Mouse (Mus musculus) kidney, embryonic 15.5 days (tissue): Measurements from ENCODE around the gene Pycr2. TPM values are rescaled to one million over a fixed set of nuclear protein-coding genes. Genes with fewer than 3 reads are reported as not detected.
"Not testable (repeated sequence)": the region's sequence is repeated elsewhere in the genome, so short reads cannot be mapped to it uniquely, and the experiment has no call there.

Experiments used
- ATAC-seq: fragments of 200-750 bp; cut with Nextera tagmentation; replicated peaks from 2 replicates; pipeline ENCODE4 v1.8.0; 2017; ENCODE audit warnings: moderate TSS enrichment; ENCODE audit not compliant: low FRiP score
- H3K27ac ChIP-seq: fragments of 300-500 bp; sonication (generic); 2 replicates; pipeline ENCODE4 v1.5.1; 2015; ENCODE audit warnings: mild to moderate bottlenecking, inconsistent platforms
- H3K27me3 ChIP-seq: fragments of 300-500 bp; sonication (generic); 2 replicates; pipeline ENCODE4 v1.6.1; 2015; ENCODE audit warnings: inconsistent platforms
- H3K36me3 ChIP-seq: fragments of 300-500 bp; sonication (generic); 2 replicates; pipeline ENCODE4 v1.6.1; 2015; ENCODE audit warnings: inconsistent platforms
- H3K4me1 ChIP-seq: fragments of 300-500 bp; sonication (generic); 2 replicates; pipeline ENCODE4 v1.6.1; 2015; ENCODE audit warnings: inconsistent platforms
- H3K4me2 ChIP-seq: fragments of 300-500 bp; sonication (generic); 2 replicates; pipeline ENCODE4 v1.6.1; 2015; ENCODE audit warnings: moderate library complexity, mild to moderate bottlenecking, inconsistent platforms
- H3K4me3 ChIP-seq: fragments of 300-500 bp; sonication (generic); replicated peaks from 2 replicates; pipeline ENCODE4 v1.5.1; 2015; ENCODE audit warnings: mild to moderate bottlenecking, inconsistent platforms
- H3K9ac ChIP-seq: fragments of 300-500 bp; sonication (generic); 2 replicates; pipeline ENCODE4 v1.6.1; 2015; ENCODE audit warnings: mild to moderate bottlenecking, inconsistent platforms
- H3K9me3 ChIP-seq: fragments of 300-500 bp; sonication (generic); replicated peaks from 2 replicates; pipeline ENCODE4 v1.6.1; 2016; ENCODE audit warnings: inconsistent platforms
- WGBS: fragments of 180-500 bp; shearing (Covaris S2); methylation state at CpG from one replicate; pipeline ENCODE4 v1.1.7; 2015; ENCODE audit warnings: mixed read lengths; 5-methylcytosine and 5-hydroxymethylcytosine counted together
- polyA plus RNA-seq: library from polyadenylated mRNA; unstranded; fragments of >200 nt; fragmentation: Nextera tagmentation; extraction: Ambion mirVana; gene quantifications from 2 replicates; pipeline ENCODE4 v1.2.1, GENCODE M21; 2015

The Pycr2 gene
- polyA plus RNA-seq, 1 experiment from 2014 or later = 103 TPM

DNA sequence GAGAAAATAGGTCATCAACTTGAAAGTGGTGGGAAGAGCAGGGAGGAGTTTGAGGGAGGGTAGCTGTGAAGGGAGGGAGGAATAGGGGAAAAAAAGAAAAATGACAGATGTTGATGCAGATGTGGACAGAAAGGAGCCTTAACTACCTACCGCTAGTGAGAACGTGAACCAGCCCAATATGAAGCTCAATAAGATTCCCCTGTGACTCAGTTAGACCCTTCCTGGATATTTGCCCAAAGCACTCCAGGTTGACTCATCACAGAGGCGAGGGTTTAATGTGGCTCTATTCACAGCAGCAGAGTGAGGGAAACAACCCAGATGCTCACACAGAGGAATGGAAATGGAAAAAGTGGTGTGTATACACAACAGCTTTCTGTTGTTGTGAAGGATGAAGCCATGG is 27.0 kb downstream of the Pycr2 start:
- no peak overlapping the region for H3K4me3 ChIP-seq
- peaks cover 33% of the 10 kb centered on the region for H3K27me3 ChIP-seq
- no peaks in the 10 kb centered on the region for H3K9me3 ChIP-seq
- no peaks in the 10 kb centered on the region for H3K36me3 ChIP-seq
- no peak overlapping the region for H3K9ac ChIP-seq
- 71% methylated on average over 3 of the region's 3 CpGs for WGBS
- H3K4me2 ChIP-seq = no peak overlapping the region
- ATAC-seq = no peak
- H3K4me1 ChIP-seq = no peaks in the 10 kb centered on the region
- no peak overlapping the region for H3K27ac ChIP-seq

GRCm38 (mm10) chr1:180933659-180934058 is 29.6 kb downstream of the Pycr2 start:
- no peak overlapping the region for H3K27ac ChIP-seq
- H3K9me3 ChIP-seq = no peaks in the 10 kb centered on the region
- no peaks in the 10 kb centered on the region for H3K4me1 ChIP-seq
- 27% methylated on average over 6 of the region's 6 CpGs for WGBS
- H3K9ac ChIP-seq = no peak overlapping the region
- ATAC-seq = no peak
- H3K4me3 ChIP-seq = no peak overlapping the region
- H3K4me2 ChIP-seq = no peak overlapping the region
- H3K27me3 ChIP-seq = peaks cover 48% of the 10 kb centered on the region
- no peaks in the 10 kb centered on the region for H3K36me3 ChIP-seq

GRCm38 (mm10) chr1:180934467-180935419 is 30.6 kb downstream of the Pycr2 start, which contains the start of gene Lefty1:
Gene Lefty1, plus strand, starts transcription at chr1:180935022.
- Histone ChIP-seq H3K9ac (no peak within 1 kb of the TSS), H3K27ac (no peak within 1 kb of the TSS), H3K27me3 (peaks cover 48% of the 10 kb centered on the region), H3K4me1 (no peaks in the 10 kb centered on the region), H3K4me3 (no peak within 1 kb of the TSS), H3K4me2 (no peak within 1 kb of the TSS), H3K36me3 (no peaks in the 10 kb centered on the region), H3K9me3 (no peaks in the 10 kb centered on the region)
- 10% methylated on average over 21 of the region's 21 CpGs for WGBS
- ATAC-seq = no peak

- H3K4me3 ChIP-seq = peak overlapping the region; percentile 36
- peak; percentile 91 for ATAC-seq
- H3K4me2 ChIP-seq = peak overlapping the region; percentile 62
- not testable (repeated sequence) for H3K27ac ChIP-seq, H3K9me3 ChIP-seq, H3K36me3 ChIP-seq, H3K4me1 ChIP-seq
- H3K9ac ChIP-seq = peak overlapping the region; percentile 36
- H3K27me3 ChIP-seq = peaks cover 58% of the 10 kb centered on the region
- WGBS = 2% methylated on average over 38 of the region's 41 CpGs
Measured at GRCm38 (mm10) chr1:180936610-180937398, 32.7 kb downstream of the Pycr2 start.

GRCm38 (mm10) chr1:180937631-180938030 is 33.5 kb downstream of the Pycr2 start:
- not testable (repeated sequence) for H3K4me3 ChIP-seq, H3K36me3 ChIP-seq, H3K4me2 ChIP-seq, H3K9ac ChIP-seq, ATAC-seq, H3K27ac ChIP-seq, H3K9me3 ChIP-seq
- H3K27me3 ChIP-seq = peaks cover 58% of the 10 kb centered on the region
- H3K4me1 ChIP-seq = peaks cover 13% of the 10 kb centered on the region
- 32% methylated on average over 13 of the region's 13 CpGs for WGBS

DNA sequence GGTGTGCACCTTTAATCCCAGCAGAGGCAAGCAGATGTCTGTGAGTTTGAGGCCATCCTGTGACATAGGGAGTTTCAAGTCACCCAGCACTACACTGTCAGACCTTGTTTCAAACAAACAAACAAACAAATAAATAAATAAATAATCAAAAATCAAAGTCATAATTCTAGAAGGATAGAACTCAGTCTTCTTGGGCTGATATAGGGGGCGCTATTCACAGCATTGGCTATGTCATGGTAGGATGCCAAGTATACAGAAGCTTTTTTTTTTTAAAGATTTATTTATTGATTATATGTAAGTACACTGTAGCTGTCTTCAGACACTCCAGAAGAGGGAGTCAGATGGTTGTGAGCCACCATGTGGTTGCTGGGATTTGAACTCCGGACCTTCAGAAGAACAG is 34.7 kb downstream of the Pycr2 start:
- not testable (repeated sequence) for ATAC-seq, H3K27ac ChIP-seq, H3K9ac ChIP-seq, H3K4me3 ChIP-seq, H3K9me3 ChIP-seq, H3K36me3 ChIP-seq, H3K4me2 ChIP-seq
- H3K27me3 ChIP-seq = peaks cover 55% of the 10 kb centered on the region
- peaks cover 25% of the 10 kb centered on the region for H3K4me1 ChIP-seq
- 81% methylated on average over 2 of the region's 2 CpGs for WGBS

DNA sequence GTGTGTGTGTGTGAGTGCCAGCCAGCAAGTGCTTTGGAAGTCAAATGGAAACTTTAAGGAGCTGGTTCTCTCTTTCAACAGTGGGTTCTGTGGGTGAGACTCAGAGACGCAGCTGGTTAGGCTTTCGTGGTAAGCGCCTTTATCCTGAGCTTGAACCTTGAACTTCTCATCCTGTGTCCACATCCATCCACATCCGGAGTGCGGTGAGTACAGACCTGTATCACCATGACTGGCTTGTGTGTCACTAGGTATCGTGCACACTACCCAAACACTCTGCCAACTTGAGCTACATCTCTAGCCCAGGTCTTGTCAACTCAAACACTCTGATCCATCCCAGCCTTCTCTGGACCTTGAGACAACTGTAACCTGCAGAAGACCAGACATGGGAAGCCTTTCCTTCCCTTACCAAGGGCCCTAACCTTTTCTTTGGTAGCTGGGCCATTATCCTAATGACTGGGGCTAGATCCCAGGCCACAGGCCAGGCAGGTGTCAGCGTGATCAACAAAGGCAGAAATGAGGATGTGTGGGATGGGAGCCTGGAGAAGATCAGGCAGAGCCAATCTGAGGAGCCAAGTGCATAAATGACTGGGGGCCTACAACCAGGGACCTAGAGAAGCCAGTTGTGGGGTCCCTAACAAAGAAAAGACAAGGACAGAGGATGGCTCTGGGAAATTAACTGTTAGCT is 36.8 kb downstream of the Pycr2 start:
- peaks cover 43% of the 10 kb centered on the region for H3K4me1 ChIP-seq
- peaks cover 38% of the 10 kb centered on the region for H3K27me3 ChIP-seq
- H3K4me2 ChIP-seq = peak overlapping the region; percentile 95
- H3K27ac ChIP-seq = no peak overlapping the region
- no peak overlapping the region; the same call in 1 of the 2 replicates for H3K4me3 ChIP-seq
- no peaks in the 10 kb centered on the region for H3K9me3 ChIP-seq
- ATAC-seq = no peak
- no peaks in the 10 kb centered on the region for H3K36me3 ChIP-seq
- H3K9ac ChIP-seq = no peak overlapping the region
- WGBS = 83% methylated on average over 7 of the region's 7 CpGs

- Histone ChIP-seq H3K27me3 (peaks cover 31% of the 10 kb centered on the region), H3K4me1 (peaks cover 51% of the 10 kb centered on the region), H3K27ac (peak overlapping the region; percentile 61), H3K36me3 (no peaks in the 10 kb centered on the region), H3K9me3 (no peaks in the 10 kb centered on the region), H3K9ac (peak overlapping the region; percentile 66), H3K4me3 (peak overlapping the region; percentile 78), H3K4me2 (peak overlapping the region; percentile 95)
- 7% methylated on average over 18 of the region's 18 CpGs for WGBS
- ATAC-seq = peak; percentile 6; the same call in 1 of the 2 replicates
Measured at GRCm38 (mm10) chr1:180941726-180942125, 37.6 kb downstream of the Pycr2 start.

- Histone ChIP-seq H3K27me3 (peaks cover 30% of the 10 kb centered on the region), H3K27ac (peak within 1 kb of the TSS; percentile 61), H3K9ac (peak within 1 kb of the TSS; percentile 66), H3K4me1 (peaks cover 51% of the 10 kb centered on the region), H3K4me2 (peak within 1 kb of the TSS; percentile 95), H3K36me3 (0 out of 2 replicates have a peak, but pooled peaks cover 1% of the 10 kb centered on the region), H3K9me3 (no peaks in the 10 kb centered on the region), H3K4me3 (peak within 1 kb of the TSS; percentile 78)
- ATAC-seq = peak; percentile 66
- under 1% methylated on average over 73 of the region's 73 CpGs for WGBS
Measured at GRCm38 (mm10) chr1:180942166-180943031, 38.3 kb downstream of the Pycr2 start, which contains the start of gene Tmem63a. Gene Tmem63a, plus strand, starts transcription at chr1:180942344.

GRCm38 (mm10) chr1:180943032-180943644 is 39.0 kb downstream of the Pycr2 start:
- H3K27ac ChIP-seq = peak overlapping the region; percentile 61; the same call in 1 of the 2 replicates

More at GRCm38 (mm10) chr1:180943032-180943644, 39.0 kb downstream of the Pycr2 start:
- Histone ChIP-seq H3K36me3 (peaks cover 8% of the 10 kb centered on the region; the same call in 1 of the 2 replicates), H3K9me3 (no peaks in the 10 kb centered on the region), H3K9ac (peak overlapping the region; percentile 66), H3K4me3 (peak overlapping the region; percentile 78), H3K4me2 (peak overlapping the region; percentile 95), H3K27me3 (peaks cover 22% of the 10 kb centered on the region), H3K4me1 (peaks cover 51% of the 10 kb centered on the region)
- WGBS = 50% methylated on average over 11 of the region's 11 CpGs
- no peak for ATAC-seq
